Mouse (Mus musculus): ENCODE results near the gene Scn10a.

DNA sequence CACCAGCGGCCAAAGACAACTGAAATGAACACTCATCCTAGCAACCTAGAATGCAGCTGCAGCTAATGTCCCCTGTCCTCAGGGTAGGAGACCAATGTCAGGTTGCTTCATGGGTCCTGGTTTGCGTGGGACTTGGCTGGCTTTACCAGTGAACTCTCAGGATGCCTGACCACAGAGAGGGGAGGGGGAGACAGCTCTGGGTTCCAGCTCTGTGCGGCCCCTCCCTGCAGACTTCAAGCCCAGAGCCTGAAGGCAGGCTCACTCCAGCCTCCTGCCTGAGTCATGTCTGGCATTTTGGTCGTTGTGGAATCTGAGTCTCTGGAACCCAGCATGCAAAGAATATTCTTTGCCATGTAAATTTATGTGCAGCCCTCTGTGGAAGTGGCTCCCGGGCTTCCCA lies 151.3 kb downstream of the Scn10a start:
- no peak for TF ChIP-seq CTCF (IDR thresholded peaks at IDR 0.05; ENCODE audit: low read depth)
- TF ChIP-seq EP300 (IDR thresholded peaks at IDR 0.05; ENCODE audit: low read depth), result no peak

Data from liver, embryonic 14.5 days (tissue).